Mouse (Mus musculus) hindbrain, embryonic 11.5 days (tissue): ENCODE data around the gene Nfatc2ip. TPM values are rescaled to one million over a fixed set of nuclear protein-coding genes. Genes with fewer than 3 reads are reported as not detected.

ENCODE experiments used
- ATAC-seq: fragments of 200-750 bp; cut with Nextera tagmentation; 2 replicates; pipeline ENCODE4 v1.8.0; 2017; ENCODE audit warnings: mild to moderate bottlenecking, moderate TSS enrichment, moderate library complexity; ENCODE audit not compliant: low FRiP score
- DNase-seq: peaks from one replicate; pipeline ENCODE4 v3.0.0-alpha.2; 2015; ENCODE audit warnings: low spot score
- H3K27ac ChIP-seq: fragments of 300-500 bp; sonication (generic); 2 replicates; pipeline ENCODE4 v1.5.1; 2014; ENCODE audit warnings: mild to moderate bottlenecking, low read depth, low read length
- H3K27me3 ChIP-seq: fragments of 300-500 bp; sonication (generic); 2 replicates; pipeline ENCODE4 v1.6.1; 2014; ENCODE audit warnings: mild to moderate bottlenecking, low read length, moderate library complexity, mixed read lengths; ENCODE audit not compliant: control insufficient read depth, insufficient read depth
- H3K36me3 ChIP-seq: fragments of 300-500 bp; sonication (generic); 2 replicates; pipeline ENCODE4 v1.6.1; 2014; ENCODE audit warnings: mild to moderate bottlenecking, low read length, moderate library complexity, mixed read lengths; ENCODE audit not compliant: control insufficient read depth, insufficient read depth
- H3K4me1 ChIP-seq: fragments of 300-500 bp; sonication (generic); replicated peaks from 2 replicates; pipeline ENCODE4 v1.6.1; 2014; ENCODE audit warnings: low read length, mixed read lengths; ENCODE audit not compliant: control insufficient read depth, insufficient read depth
- H3K4me2 ChIP-seq: fragments of 300-500 bp; sonication (generic); replicated peaks from 2 replicates; pipeline ENCODE4 v1.6.1; 2014; ENCODE audit warnings: mild to moderate bottlenecking, low read depth, low read length
- H3K4me3 ChIP-seq: fragments of 300-500 bp; sonication (generic); 2 replicates; pipeline ENCODE4 v1.5.1; 2014; ENCODE audit warnings: low read depth, low read length
- H3K9ac ChIP-seq: fragments of 300-500 bp; sonication (generic); 2 replicates; pipeline ENCODE4 v1.6.1; 2014; ENCODE audit warnings: low read depth, low read length
- H3K9me3 ChIP-seq: fragments of 300-500 bp; sonication (generic); 2 replicates; pipeline ENCODE4 v1.6.1; 2016; ENCODE audit warnings: low read length; ENCODE audit not compliant: control insufficient read depth
- WGBS: fragments of 180-500 bp; shearing (Covaris S2); extraction: QIAGEN DNeasy Blood & Tissue Kit; methylation state at CpG from one replicate; pipeline ENCODE4 v1.1.7; 2014; 5-methylcytosine and 5-hydroxymethylcytosine counted together
- polyA plus RNA-seq: library from polyadenylated mRNA; unstranded; fragments of >200 nt; fragmentation: Nextera tagmentation; extraction: Ambion mirVana; gene quantifications from 2 replicates; pipeline ENCODE4 v1.2.1, GENCODE M21; 2014

Gene Nfatc2ip
- polyA plus RNA-seq, result 4.8 and 5.2 TPM in 2 replicates

GRCm38 (mm10) chr7:126396298-126397119 lies at the start of gene Nfatc2ip:
Nfatc2ip (minus strand) TSS chr7:126396737.
- Histone ChIP-seq H3K4me2 (peak within 1 kb of the TSS; percentile 80), H3K36me3 (no peaks in the 10 kb centered on the region), H3K4me1 (no peaks in the 10 kb centered on the region; the same call in 1 of the 2 replicates), H3K4me3 (peak within 1 kb of the TSS; percentile 76), H3K27ac (0 out of 2 replicates have a peak within 1 kb of the TSS, but pooled peaks have one; percentile 42), H3K9me3 (no peaks in the 10 kb centered on the region), H3K27me3 (no peaks in the 10 kb centered on the region), H3K9ac (peak within 1 kb of the TSS; percentile 77)
- under 1% methylated on average over 59 of the region's 59 CpGs for WGBS
- DNase-seq, result peak; percentile 99
- peak; percentile 100 for ATAC-seq

DNA sequence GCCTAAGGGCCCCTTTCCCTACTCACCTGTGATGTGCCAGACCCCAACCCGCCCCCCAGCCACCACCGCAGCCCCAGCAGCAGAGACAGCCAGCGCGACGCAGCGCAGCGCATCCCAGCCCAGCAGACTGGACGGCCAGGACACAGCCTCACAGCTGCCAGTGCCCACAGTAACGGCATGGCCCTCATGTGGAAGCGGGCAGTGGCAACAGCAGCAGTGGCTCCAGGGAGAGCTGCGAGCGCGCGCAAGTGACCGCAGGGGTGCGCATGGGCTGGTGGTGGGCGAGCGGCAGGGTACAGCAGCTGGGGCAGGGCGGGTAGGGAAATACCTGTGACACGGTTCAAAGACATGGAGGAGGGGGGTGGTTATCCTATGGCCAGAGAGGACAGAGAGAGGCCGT lies 49.7 kb upstream of the Nfatc2ip start:
- 93% methylated on average over 21 of the region's 21 CpGs for WGBS
- no peaks in the 10 kb centered on the region; the same call in 1 of the 2 replicates for H3K36me3 ChIP-seq
- H3K4me2 ChIP-seq, result no peak overlapping the region
- H3K4me3 ChIP-seq, result no peak overlapping the region
- H3K27ac ChIP-seq, result no peak overlapping the region
- no peak for ATAC-seq
- H3K9ac ChIP-seq, result no peak overlapping the region
- no peaks in the 10 kb centered on the region for H3K4me1 ChIP-seq
- H3K9me3 ChIP-seq, result no peaks in the 10 kb centered on the region
- DNase-seq, result no peak
- H3K27me3 ChIP-seq, result no peaks in the 10 kb centered on the region

DNA sequence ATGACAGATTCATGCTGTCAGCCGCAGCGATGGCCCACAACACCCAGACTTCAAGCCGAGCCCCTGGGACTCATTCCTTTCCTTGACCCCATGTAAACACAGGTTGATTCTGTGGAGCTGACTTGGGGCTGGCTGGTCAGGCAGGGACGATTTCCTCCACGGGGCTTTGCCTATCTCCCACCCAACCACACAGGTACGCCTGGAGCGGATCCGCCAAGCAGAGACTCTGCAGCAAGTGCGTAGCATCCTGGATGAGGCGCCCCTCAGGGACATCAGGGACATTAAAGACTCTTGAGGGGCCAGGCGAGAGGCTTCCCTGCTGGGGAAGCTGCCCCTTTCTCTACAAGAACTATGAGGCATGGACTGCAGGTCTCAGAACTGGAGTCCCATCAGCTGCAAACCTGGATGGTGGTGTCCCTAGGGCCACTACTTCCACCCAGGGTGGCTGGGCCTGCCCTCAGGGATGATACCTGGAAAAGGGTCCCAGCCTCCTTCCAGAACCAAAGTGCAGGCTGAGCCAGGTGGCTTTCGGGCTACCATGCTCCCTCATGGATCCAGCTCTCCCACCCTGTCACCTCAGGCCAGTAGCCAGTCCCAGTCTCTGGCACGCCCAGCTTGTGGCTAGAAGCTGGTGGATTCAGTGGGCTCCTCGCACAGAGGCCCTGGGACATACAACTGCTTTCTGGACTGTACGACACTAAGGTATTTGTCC lies 48.7 kb upstream of the Nfatc2ip start:
- H3K9ac ChIP-seq, result no peak overlapping the region
- no peaks in the 10 kb centered on the region for H3K27me3 ChIP-seq
- no peak overlapping the region for H3K27ac ChIP-seq
- H3K9me3 ChIP-seq, result no peaks in the 10 kb centered on the region
- ATAC-seq, result no peak
- no peaks in the 10 kb centered on the region for H3K4me1 ChIP-seq
- no peak for DNase-seq
- H3K4me3 ChIP-seq, result no peak overlapping the region
- H3K36me3 ChIP-seq, result no peaks in the 10 kb centered on the region; the same call in 1 of the 2 replicates
- WGBS, result 93% methylated on average over 15 of the region's 15 CpGs
- no peak overlapping the region for H3K4me2 ChIP-seq

GRCm38 (mm10) chr7:126444536-126444935 lies 48.0 kb upstream of the Nfatc2ip start:
- no peak overlapping the region for H3K27ac ChIP-seq
- no peaks in the 10 kb centered on the region for H3K27me3 ChIP-seq
- DNase-seq (no peak), ATAC-seq (no peak)
- H3K9me3 ChIP-seq, result no peaks in the 10 kb centered on the region
- H3K4me3 ChIP-seq, result no peak overlapping the region
- no peaks in the 10 kb centered on the region; the same call in 1 of the 2 replicates for H3K36me3 ChIP-seq
- H3K9ac ChIP-seq, result no peak overlapping the region
- 90% methylated on average over 9 of the region's 9 CpGs for WGBS
- no peaks in the 10 kb centered on the region for H3K4me1 ChIP-seq
- H3K4me2 ChIP-seq, result no peak overlapping the region

DNA sequence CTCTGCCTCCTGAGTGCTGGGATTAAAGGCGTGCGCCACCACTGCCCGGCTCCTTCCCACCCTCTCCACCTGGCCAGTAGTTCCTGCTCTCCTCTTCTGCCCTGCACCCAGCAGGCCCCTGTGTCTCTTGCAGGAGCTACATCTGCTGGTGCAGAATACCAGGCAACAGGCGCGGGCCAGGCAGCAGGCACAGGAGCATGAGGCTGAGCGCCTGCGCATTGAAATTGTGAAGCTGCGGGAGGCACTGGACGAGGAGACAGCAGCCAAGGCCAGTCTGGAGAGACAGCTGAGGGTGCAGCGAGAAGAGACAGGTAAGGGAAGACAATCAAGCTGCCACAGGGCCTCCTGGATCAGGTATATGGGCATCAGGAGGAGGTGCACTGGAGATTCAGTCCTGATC lies 47.5 kb upstream of the Nfatc2ip start:
- no peaks in the 10 kb centered on the region for H3K9me3 ChIP-seq
- H3K4me3 ChIP-seq, result no peak overlapping the region
- WGBS, result 92% methylated on average over 10 of the region's 10 CpGs
- DNase-seq (no peak), ATAC-seq (no peak)
- no peaks in the 10 kb centered on the region; the same call in 1 of the 2 replicates for H3K36me3 ChIP-seq
- no peak overlapping the region for H3K4me2 ChIP-seq
- no peaks in the 10 kb centered on the region for H3K27me3 ChIP-seq
- no peaks in the 10 kb centered on the region for H3K4me1 ChIP-seq
- H3K27ac ChIP-seq, result no peak overlapping the region
- no peak overlapping the region for H3K9ac ChIP-seq

DNA sequence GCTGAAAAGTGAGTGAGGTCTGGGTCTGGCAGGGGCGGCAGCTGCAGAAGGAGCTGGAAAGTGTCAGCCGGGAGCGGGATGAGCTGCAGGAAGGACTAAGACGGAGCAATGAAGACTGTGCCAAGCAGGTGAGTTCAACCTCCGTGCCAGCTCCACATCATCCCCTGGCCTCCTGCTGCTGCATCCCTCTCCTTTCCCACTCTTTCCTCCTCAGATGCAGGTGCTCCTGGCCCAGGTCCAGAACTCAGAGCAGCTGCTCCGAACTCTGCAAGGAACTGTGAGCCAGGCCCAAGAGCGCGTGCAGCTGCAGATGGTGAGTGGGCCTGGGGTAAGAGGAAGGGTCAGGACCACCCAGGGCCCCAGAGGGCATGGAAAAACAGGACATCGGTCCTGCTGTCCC lies 43.6 kb upstream of the Nfatc2ip start:
- Histone ChIP-seq H3K27ac (no peak overlapping the region), H3K36me3 (no peaks in the 10 kb centered on the region; the same call in 1 of the 2 replicates)
- WGBS, result 85% methylated on average over 9 of the region's 9 CpGs

GRCm38 (mm10) chr7:126436851-126437250 lies 40.3 kb upstream of the Nfatc2ip start:
- H3K4me3 ChIP-seq, result no peak overlapping the region
- no peak overlapping the region for H3K9ac ChIP-seq
- no peak overlapping the region for H3K27ac ChIP-seq
- ATAC-seq (no peak), DNase-seq (peak; percentile 85)
- H3K27me3 ChIP-seq, result no peaks in the 10 kb centered on the region
- no peaks in the 10 kb centered on the region for H3K4me1 ChIP-seq
- H3K9me3 ChIP-seq, result no peaks in the 10 kb centered on the region
- no peak overlapping the region for H3K4me2 ChIP-seq
- 19% methylated on average over 8 of the region's 8 CpGs for WGBS
- no peaks in the 10 kb centered on the region for H3K36me3 ChIP-seq

More for the DNA sequence above, 43.6 kb upstream of the Nfatc2ip start:
- no peak overlapping the region for H3K4me2 ChIP-seq
- H3K9me3 ChIP-seq, result no peaks in the 10 kb centered on the region
- DNase-seq (no peak), ATAC-seq (no peak)
- H3K4me3 ChIP-seq, result no peak overlapping the region
- H3K4me1 ChIP-seq, result no peaks in the 10 kb centered on the region
- no peak overlapping the region for H3K9ac ChIP-seq
- no peaks in the 10 kb centered on the region for H3K27me3 ChIP-seq

- Histone ChIP-seq H3K9me3 (no peaks in the 10 kb centered on the region), H3K4me3 (no peak overlapping the region), H3K4me1 (no peaks in the 10 kb centered on the region), H3K9ac (no peak overlapping the region), H3K4me2 (no peak overlapping the region), H3K27me3 (no peaks in the 10 kb centered on the region), H3K36me3 (no peaks in the 10 kb centered on the region), H3K27ac (no peak overlapping the region)
- no peak for DNase-seq
- 93% methylated on average over 3 of the region's 3 CpGs for WGBS
- no peak for ATAC-seq
These were observed 39.3 kb upstream of the Nfatc2ip start for GRCm38 (mm10) chr7:126435801-126436200.
